Mouse (Mus musculus) brain, embryonic 14.5 days (tissue): ENCODE results near the gene Il5ra.

Source experiments
- CTCF ChIP-seq: fragments of 200-500 bp; IDR thresholded peaks from 2 replicates; pipeline ENCODE4 v1.5.1; 2012; ENCODE audit warnings: inconsistent platforms, mild to moderate bottlenecking, moderate library complexity, borderline replicate concordance; ENCODE audit not compliant: insufficient read depth, insufficient read length; ENCODE audit errors: extremely low read depth
- POLR2A ChIP-seq: fragments of 200-500 bp; IDR thresholded peaks from 2 replicates; pipeline ENCODE4 v1.6.1; 2012; ENCODE audit warnings: mild to moderate bottlenecking, inconsistent platforms, borderline replicate concordance; ENCODE audit not compliant: poor library complexity, insufficient read depth, insufficient read length, severe bottlenecking; ENCODE audit errors: extremely low read depth

DNA sequence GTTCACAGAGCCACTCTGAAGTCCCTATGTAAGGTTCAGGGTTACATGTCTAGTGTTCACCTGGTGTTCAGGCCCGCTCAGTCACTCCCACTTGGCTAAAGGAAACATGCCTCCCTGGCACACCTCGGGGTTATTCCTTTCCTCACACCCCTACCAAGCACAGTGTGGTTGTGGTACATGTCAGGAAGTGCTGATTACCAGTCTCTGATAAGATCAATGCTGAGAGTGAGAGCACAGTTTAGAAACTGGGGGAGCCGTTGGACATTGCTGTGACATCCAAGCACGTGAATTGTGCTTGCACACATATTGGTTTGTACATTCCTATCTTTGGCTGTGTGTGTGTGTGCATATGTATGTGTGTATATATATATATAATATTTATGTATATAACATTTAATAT, 16.3 kb downstream of the Il5ra start:
- no peak for TF ChIP-seq CTCF
- TF ChIP-seq POLR2A = no peak
